Mouse (Mus musculus): Measurements from ENCODE around the gene Rps8. TPM values are rescaled to one million over a fixed set of nuclear protein-coding genes. Genes with fewer than 3 reads are reported as not detected.

The Rps8 gene
- total RNA-seq, 4 experiments from 2014 or later, result 504 to 617 (median 566) TPM

Small RNA genes within 50 kb of the gene (microRNA-seq; reads per million reads assigned to microRNA genes)
- not detected for gene Gm22398

Other genes starting within 250 kb of the Rps8 start
- gene Urod, start 161.8 kb downstream of the Rps8 start, total RNA-seq (2022), result 100 to 1,000 TPM in 1 of 4 experiments, 10 to 100 TPM in 3; 85.5 to 108 (median 91.8) TPM
- 10 to 100 TPM; 16.7 to 20.6 (median 17.7) TPM for gene Hectd3, start 160.9 kb downstream of the Rps8 start, total RNA-seq (2022)
- gene Eif2b3, start 136.8 kb downstream of the Rps8 start, total RNA-seq (2022), result 10 to 100 TPM; 13.5 to 18.2 (median 15.0) TPM
- gene Ptch2, start 60.2 kb downstream of the Rps8 start, total RNA-seq (2022), result 1 to 10 TPM in 1 of 4 experiments, under 1 TPM in 3; 0.44 to 1.0 (median 0.58) TPM
- 1 to 10 TPM; 1.8 to 3.5 (median 2.4) TPM for gene Btbd19, start 30.5 kb downstream of the Rps8 start, total RNA-seq (2022)
- under 1 TPM in 1 of 4 experiments, not detected in 3; 0.40 TPM for gene Tctex1d4, start 29.4 kb downstream of the Rps8 start, total RNA-seq (2022)
- 1 to 10 TPM; 1.2 to 1.8 (median 1.6) TPM for gene Plk3, start 22.3 kb downstream of the Rps8 start, total RNA-seq (2022)
- under 1 TPM in 2 of 4 experiments, not detected in 2; 0.32 to 0.53 TPM for gene Kif2c, start 26.4 kb upstream of the Rps8 start, total RNA-seq (2022)
- 10 to 100 TPM; 22.3 to 37.6 (median 30.1) TPM for gene Tmem53, start 95.7 kb upstream of the Rps8 start, total RNA-seq (2022)
- gene Armh1, start 95.9 kb upstream of the Rps8 start, total RNA-seq (2022), result under 1 TPM in 2 of 4 experiments, not detected in 2; 0.22 to 0.35 TPM

All from heart, adult 8-10 months (tissue).